Mouse (Mus musculus): ENCODE measurements around the gene Amz2.
A peak's percentile ranks its signal among the peaks of the same experiment; 100 is the strongest.

The Amz2 gene

GRCm38 (mm10) chr11:109421205-109421604 lies 4.5 kb upstream of the Amz2 start:
- no peak for DNase-seq (ENCODE audit: low spot score)

DNA sequence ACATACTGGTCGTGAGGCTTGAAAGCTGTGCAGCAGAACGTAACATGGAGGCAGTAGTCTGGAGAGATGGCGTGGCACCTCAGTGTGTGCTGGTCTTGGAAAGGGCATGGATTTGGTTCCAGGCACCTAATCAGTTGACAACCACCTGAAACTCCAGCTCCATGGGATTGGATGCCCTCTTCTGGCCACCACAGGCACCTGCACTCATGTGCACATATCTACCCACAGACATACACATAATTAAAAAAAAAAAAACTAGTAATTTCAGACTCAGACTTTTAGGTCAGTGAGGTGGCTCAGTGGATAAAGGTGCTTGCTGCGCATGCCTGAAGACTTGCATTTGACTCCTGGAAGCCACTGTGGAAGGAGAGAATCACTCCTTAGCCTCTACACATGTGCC lies 3.5 kb upstream of the Amz2 start:
- no peak for DNase-seq (ENCODE audit: low spot score)

GRCm38 (mm10) chr11:109423294-109423693 lies 2.5 kb upstream of the Amz2 start:
- no peak for DNase-seq (ENCODE audit: low spot score)

DNA sequence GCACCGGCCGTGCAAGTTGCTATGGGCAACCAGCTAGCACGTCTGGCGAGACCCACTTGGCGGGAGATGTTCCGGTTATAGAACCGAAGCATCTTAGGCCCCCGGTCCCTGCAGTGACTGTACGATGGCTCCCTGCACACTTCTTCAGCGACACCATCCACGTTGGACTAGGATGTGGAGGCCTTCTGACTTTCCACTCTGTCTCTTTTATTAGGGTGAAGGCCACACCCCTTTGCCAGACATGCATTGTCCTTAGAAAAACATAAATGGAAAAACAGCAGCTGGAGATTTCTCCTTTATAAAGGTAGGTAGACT lies 483 bp downstream of the Amz2 start:
- no peak for DNase-seq (ENCODE audit: low spot score)

DNA sequence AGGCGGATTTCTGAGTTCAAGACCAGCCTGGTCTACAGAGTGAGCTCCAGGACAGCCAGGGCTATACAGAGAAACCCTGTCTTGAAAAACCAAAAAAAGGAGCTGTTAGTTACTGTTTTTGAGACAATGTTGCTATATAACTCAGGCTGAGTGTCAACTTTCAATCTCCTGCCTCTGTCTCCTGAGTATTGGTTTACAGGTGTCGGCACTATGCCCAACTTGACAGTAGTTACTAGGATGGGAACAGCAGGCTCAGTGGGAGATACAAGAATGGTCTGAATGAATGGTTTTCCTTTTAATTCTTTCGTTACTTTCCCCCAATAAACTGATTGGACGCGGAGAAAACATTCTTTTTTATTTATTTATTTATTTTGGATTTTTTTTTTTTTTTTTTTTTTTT lies 1.6 kb downstream of the Amz2 start:
- no peak for DNase-seq (ENCODE audit: low spot score)

GRCm38 (mm10) chr11:109434233-109434798 lies 8.6 kb downstream of the Amz2 start:
- DNase-seq (ENCODE audit: low spot score) = no peak

GRCm38 (mm10) chr11:109436889-109437288 lies 11.1 kb downstream of the Amz2 start:
- DNase-seq (ENCODE audit: low spot score) = no peak

DNA sequence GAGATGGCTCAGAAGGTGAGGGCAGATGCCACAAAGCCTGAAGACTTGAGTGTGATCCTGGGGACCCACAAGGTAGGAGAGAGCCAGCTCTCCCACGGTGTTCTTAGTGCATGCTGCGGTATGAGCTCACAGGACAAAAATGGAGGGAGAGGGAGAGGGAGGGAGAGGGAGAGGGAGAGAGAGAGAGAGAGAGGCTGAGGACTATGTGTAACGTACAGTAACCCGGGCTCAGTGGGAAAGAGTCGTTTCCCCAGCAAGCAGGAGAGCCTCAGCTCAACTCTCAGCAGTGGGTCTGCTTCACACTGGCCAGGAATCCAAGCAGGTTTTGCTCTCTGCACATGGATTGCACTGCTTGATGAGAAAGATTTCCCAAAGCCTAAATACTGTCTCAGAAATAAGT lies 13.5 kb downstream of the Amz2 start:
- DNase-seq (ENCODE audit: low spot score) = no peak

- peak; percentile 83 for DNase-seq (ENCODE audit: low spot score)
These were observed 14.1 kb downstream of the Amz2 start for GRCm38 (mm10) chr11:109439829-109440340.

DNA sequence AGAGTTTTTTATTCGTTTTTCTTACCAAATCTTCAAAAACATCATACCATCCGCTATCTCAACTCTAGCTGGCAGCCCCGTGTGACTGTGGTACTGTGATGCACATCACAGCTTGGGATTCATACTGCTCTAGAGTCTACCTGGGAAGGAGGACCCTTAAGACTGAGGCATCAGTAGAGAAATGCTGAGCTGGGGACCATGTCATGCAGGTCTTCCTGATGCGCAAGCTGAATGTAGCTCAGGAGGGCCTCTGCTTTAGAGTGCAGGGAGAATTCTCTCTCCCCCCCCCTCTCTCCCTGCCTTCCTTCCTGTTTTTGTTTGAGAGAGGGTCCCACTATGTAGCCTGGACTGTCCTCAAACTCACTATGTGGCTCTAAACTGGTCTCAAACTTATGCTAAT lies 14.9 kb downstream of the Amz2 start:
- DNase-seq (ENCODE audit: low spot score) = no peak

DNA sequence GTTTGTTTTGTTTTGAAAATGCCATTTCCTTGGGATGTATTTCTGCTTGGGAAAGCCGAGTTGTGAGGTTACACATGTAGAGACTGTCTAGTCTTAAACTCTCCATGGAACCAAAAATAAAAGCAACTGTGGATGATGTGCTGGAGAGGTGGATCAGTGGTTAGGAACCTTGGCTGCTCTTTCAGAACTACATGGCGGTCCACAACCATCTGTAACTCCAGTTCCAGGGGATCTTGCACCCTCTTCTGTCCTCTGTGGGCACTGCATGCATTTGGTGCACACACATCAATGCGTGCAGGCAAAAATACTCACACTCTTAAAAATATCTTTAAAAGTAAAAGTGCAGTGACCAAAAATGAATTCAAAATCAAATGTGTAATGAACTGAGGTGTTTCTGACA lies 15.4 kb downstream of the Amz2 start:
- peak; percentile 36 for DNase-seq (ENCODE audit: low spot score)

GRCm38 (mm10) chr11:109442166-109442730 lies 16.5 kb downstream of the Amz2 start:
- no peak for DNase-seq (ENCODE audit: low spot score)

- no peak for DNase-seq (ENCODE audit: low spot score)
These were observed 17.9 kb downstream of the Amz2 start for GRCm38 (mm10) chr11:109443468-109444263.

DNA sequence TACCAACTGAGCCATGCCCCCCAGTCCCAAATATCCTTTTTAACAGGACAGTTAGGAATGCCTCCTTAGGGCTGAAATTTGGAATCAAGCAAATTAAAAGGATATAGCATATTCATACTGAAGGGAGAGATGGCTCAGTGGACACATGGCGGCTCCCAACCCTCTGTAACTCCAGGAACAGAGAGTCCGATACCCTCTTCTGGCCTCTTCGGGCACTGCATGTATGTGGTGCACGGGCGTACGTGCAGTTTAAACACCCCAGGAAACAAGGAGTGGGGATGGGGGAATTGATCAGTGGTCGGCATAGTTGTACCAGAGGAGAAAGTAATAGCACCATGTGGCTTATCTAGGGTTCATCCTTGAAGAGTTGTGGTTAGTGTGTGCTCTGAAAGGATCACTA lies 18.9 kb downstream of the Amz2 start:
- DNase-seq (ENCODE audit: low spot score) = peak; percentile 25

DNA sequence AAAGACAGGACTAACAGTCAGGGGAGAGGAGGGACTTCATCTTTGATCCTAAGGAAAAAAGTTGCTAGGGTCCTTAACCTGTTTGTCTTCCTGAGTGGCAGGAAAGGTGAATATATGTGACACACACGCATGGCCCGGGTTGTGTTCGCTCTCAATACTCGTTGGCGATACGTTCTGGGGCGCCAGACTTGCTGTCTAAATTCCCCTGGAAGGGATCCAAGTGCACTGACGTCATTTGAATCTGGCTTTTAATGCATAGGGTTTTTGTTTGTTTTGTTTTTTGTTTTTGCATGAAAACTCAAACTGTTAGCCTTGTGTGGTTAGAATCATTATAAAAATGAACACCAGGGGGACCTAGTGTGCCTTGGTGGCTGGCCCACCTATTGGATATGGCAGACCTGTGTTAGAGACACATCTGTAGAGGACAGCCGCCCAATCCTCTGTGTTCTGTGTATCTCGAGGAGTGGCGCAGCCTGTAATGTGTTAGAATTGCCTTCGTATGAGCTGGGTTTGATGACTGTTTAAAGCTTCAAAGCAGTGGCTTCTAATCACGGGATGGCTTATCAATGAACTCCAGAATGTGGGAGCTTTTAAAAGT lies 19.8 kb downstream of the Amz2 start:
- DNase-seq (ENCODE audit: low spot score) = no peak

GRCm38 (mm10) chr11:109451169-109451568 lies 25.4 kb downstream of the Amz2 start:
- DNase-seq (ENCODE audit: low spot score) = no peak

DNA sequence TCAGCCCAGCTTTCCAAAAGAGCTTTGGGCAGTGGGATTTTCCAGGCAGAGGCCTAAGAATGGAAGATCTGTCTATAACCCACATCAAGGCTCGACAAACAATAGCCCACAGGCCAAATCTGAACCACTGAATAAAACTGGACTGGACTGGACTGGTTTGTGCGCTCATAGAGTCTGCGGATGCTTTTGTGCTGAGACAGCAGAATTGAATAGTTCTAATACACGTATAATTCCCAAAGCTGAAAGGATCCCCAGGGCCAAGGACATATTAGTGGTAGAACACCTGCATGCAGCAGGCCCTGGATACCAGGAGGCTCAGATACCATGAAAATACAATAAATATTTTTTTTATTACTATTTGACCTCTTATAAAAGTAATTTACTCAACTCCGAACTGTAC lies 30.5 kb downstream of the Amz2 start:
- DNase-seq (ENCODE audit: low spot score) = no peak

DNA sequence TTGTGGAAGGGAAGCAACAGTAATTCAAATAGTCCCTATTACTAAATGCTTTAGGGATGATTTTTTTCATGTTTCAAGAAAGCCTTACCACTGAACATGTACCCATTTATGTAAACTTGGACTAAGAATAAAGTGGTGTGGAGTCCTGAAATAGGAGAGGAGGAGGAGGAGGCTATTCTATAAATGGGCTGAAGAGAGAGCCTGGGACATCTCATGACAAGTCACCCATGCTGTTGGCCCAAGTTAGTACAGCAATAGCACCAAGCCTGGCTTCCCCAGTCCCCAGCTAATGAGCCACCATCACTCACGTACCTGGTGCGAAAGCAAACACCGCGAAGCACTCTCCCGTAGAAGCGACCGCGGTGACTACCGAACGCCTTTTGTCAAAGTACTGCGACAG lies 32.4 kb downstream of the Amz2 start:
- DNase-seq (ENCODE audit: low spot score) = no peak

GRCm38 (mm10) chr11:109460586-109460985 lies 34.8 kb downstream of the Amz2 start:
- no peak for DNase-seq (ENCODE audit: low spot score)

- DNase-seq (ENCODE audit: low spot score) = no peak
These were observed 39.3 kb downstream of the Amz2 start for GRCm38 (mm10) chr11:109465068-109465467.

DNA sequence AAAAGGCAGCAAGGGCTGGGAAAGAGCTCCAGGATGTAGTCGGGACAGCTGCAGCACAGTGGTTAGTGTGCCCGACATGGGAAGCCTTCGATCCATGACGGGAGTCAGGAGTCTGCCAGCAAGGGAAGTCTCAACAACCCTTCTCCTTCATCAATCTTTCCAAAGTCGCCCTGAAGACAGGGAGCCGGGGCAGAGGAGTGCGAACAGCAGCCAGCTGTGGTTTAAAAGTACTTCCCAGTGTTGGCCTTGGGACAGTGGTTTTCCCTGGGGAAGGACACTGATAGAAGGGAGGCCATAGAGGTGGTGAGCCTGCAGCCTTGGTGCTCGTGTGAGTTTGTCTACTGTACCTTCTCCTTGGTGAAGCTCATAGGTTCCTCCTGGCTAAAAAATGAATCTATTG lies 41.2 kb downstream of the Amz2 start:
- DNase-seq (ENCODE audit: low spot score) = no peak

- DNase-seq (ENCODE audit: low spot score) = no peak
These were observed 42.4 kb downstream of the Amz2 start for GRCm38 (mm10) chr11:109468133-109468532.

- DNase-seq (ENCODE audit: low spot score) = no peak
These were observed 44.4 kb downstream of the Amz2 start for GRCm38 (mm10) chr11:109470170-109470569.

All from urinary bladder, postnatal 14 days (tissue).